Mouse (Mus musculus) left cerebral cortex, adult 8-10 months (tissue): ENCODE measurements around the gene Hist1h3g. TPM values are rescaled to one million over a fixed set of nuclear protein-coding genes. Genes with fewer than 3 reads are reported as not detected.
A peak's percentile ranks its signal among the peaks of the same experiment; 100 is the strongest.

ENCODE experiments used
- DNase-seq, 2 experiments: peaks; one replicate each; pipeline ENCODE4 v3.0.0; 2022; ENCODE audit warnings: low spot score in 2 of 2
- total RNA-seq, 4 experiments: library from RNA; stranded (reverse); gene quantifications; 2 replicates each; pipeline ENCODE4 v1.2.4; 2022

Hist1h3g gene
- total RNA-seq, result 1 to 10 TPM; 3.7 to 6.0 (median 4.2) TPM

GRCm38 (mm10) chr13:23535137-23536075 lies at the start of gene Hist1h3g:
Gene Hist1h3g (plus strand): TSS chr13:23535422.
- peak; percentile 75 to 92 for DNase-seq

- peak; percentile 35 to 69 for DNase-seq
Measured at GRCm38 (mm10) chr13:23488400-23489322, 46.6 kb upstream of the Hist1h3g start, which contains the start of gene Btn2a2. Gene Btn2a2 (minus strand): TSS chr13:23488857.

- DNase-seq, result peak in 1 of 2 experiments; percentile 34
Measured at GRCm38 (mm10) chr13:23490863-23491262, 44.4 kb upstream of the Hist1h3g start.

- DNase-seq, result no peak
Measured at GRCm38 (mm10) chr13:23491263-23491662, 44.0 kb upstream of the Hist1h3g start.

GRCm38 (mm10) chr13:23491990-23492389 lies 43.2 kb upstream of the Hist1h3g start:
- DNase-seq, result no peak

GRCm38 (mm10) chr13:23495526-23495925 lies 39.7 kb upstream of the Hist1h3g start:
- DNase-seq, result no peak

- DNase-seq, result peak in 1 of 2 experiments; percentile 43
Measured at GRCm38 (mm10) chr13:23497656-23498321, 37.4 kb upstream of the Hist1h3g start.

- DNase-seq, result no peak
Measured at GRCm38 (mm10) chr13:23498653-23499052, 36.6 kb upstream of the Hist1h3g start.

- no peak for DNase-seq
Measured at GRCm38 (mm10) chr13:23499943-23500342, 35.3 kb upstream of the Hist1h3g start.

GRCm38 (mm10) chr13:23500424-23501200 lies 34.6 kb upstream of the Hist1h3g start:
- peak; percentile 39 to 79 for DNase-seq

GRCm38 (mm10) chr13:23501511-23501910 lies 33.7 kb upstream of the Hist1h3g start:
- DNase-seq, result no peak

- no peak for DNase-seq
Measured at GRCm38 (mm10) chr13:23502031-23502567, 33.1 kb upstream of the Hist1h3g start.

- DNase-seq, result no peak
Measured at GRCm38 (mm10) chr13:23502916-23503315, 32.3 kb upstream of the Hist1h3g start.

- DNase-seq, result peak in 1 of 2 experiments; percentile 43
Measured at GRCm38 (mm10) chr13:23503797-23504196, 31.4 kb upstream of the Hist1h3g start.

- no peak for DNase-seq
Measured at GRCm38 (mm10) chr13:23505662-23506345, 29.4 kb upstream of the Hist1h3g start.

- no peak for DNase-seq
Measured at GRCm38 (mm10) chr13:23506351-23506750, 28.9 kb upstream of the Hist1h3g start.

GRCm38 (mm10) chr13:23506819-23507515 lies 28.3 kb upstream of the Hist1h3g start:
- no peak for DNase-seq

GRCm38 (mm10) chr13:23510127-23510526 lies 25.1 kb upstream of the Hist1h3g start:
- DNase-seq, result no peak

GRCm38 (mm10) chr13:23513517-23513916 lies 21.7 kb upstream of the Hist1h3g start:
- DNase-seq, result no peak
